Mouse (Mus musculus) lung, postnatal 36 days (tissue): ENCODE results near the gene Ap1g2.

Experiments used
- DNase-seq: peaks from one replicate; pipeline ENCODE4 v3.0.0; 2022; ENCODE audit warnings: mixed read lengths

Gene Ap1g2

GRCm38 (mm10) chr14:55105836-55106809 lies at the start of gene Ap1g2:
TSS of gene Ap1g2 (minus strand) at chr14:55106593.
- peak; percentile 91 for DNase-seq

- no peak for DNase-seq
These were observed 46.6 kb upstream of the Ap1g2 start for GRCm38 (mm10) chr14:55152951-55153481.

- DNase-seq, result no peak
These were observed 45.8 kb upstream of the Ap1g2 start for GRCm38 (mm10) chr14:55152174-55152573.

- DNase-seq, result no peak
These were observed 44.6 kb upstream of the Ap1g2 start for GRCm38 (mm10) chr14:55150985-55151384.

GRCm38 (mm10) chr14:55149041-55149440 lies 42.6 kb upstream of the Ap1g2 start:
- DNase-seq, result no peak

- peak; percentile 47 for DNase-seq
These were observed 42.0 kb upstream of the Ap1g2 start for GRCm38 (mm10) chr14:55148363-55148915.

GRCm38 (mm10) chr14:55146829-55147401 lies 40.5 kb upstream of the Ap1g2 start:
- DNase-seq, result peak; percentile 26

GRCm38 (mm10) chr14:55146324-55146723 lies 39.9 kb upstream of the Ap1g2 start:
- DNase-seq, result no peak

- peak; percentile 17 for DNase-seq
These were observed 32.9 kb upstream of the Ap1g2 start for GRCm38 (mm10) chr14:55139313-55139712.

- DNase-seq, result no peak
These were observed 29.3 kb upstream of the Ap1g2 start for GRCm38 (mm10) chr14:55135676-55136075.

- DNase-seq, result no peak
These were observed 20.1 kb upstream of the Ap1g2 start for GRCm38 (mm10) chr14:55126521-55126920.

- no peak for DNase-seq
These were observed 19.3 kb upstream of the Ap1g2 start for GRCm38 (mm10) chr14:55125711-55126110.

GRCm38 (mm10) chr14:55122359-55122758 lies 16.0 kb upstream of the Ap1g2 start:
- DNase-seq, result no peak

- DNase-seq, result peak; percentile 91
These were observed 15.6 kb upstream of the Ap1g2 start for GRCm38 (mm10) chr14:55121947-55122346.

- no peak for DNase-seq
These were observed 13.2 kb upstream of the Ap1g2 start for GRCm38 (mm10) chr14:55119421-55120134.

- DNase-seq, result no peak
These were observed 12.5 kb upstream of the Ap1g2 start for GRCm38 (mm10) chr14:55118852-55119251.

GRCm38 (mm10) chr14:55116425-55117200 lies 10.2 kb upstream of the Ap1g2 start, which contains the start of gene Jph4:
TSS of gene Jph4 (minus strand) at chr14:55116935.
- DNase-seq, result no peak

- no peak for DNase-seq
These were observed 9.5 kb upstream of the Ap1g2 start for GRCm38 (mm10) chr14:55115846-55116245.

- peak; percentile 41 for DNase-seq
These were observed 8.6 kb upstream of the Ap1g2 start for GRCm38 (mm10) chr14:55114759-55115701.

GRCm38 (mm10) chr14:55113975-55114645 lies 7.7 kb upstream of the Ap1g2 start:
- DNase-seq, result no peak
